Mouse (Mus musculus) stomach, postnatal 0 days (tissue): ENCODE measurements around the gene Tspan11.

Source experiments
- CTCF ChIP-seq: IDR thresholded peaks from 2 replicates; pipeline ENCODE4 v1.5.1; 2016; ENCODE audit warnings: antibody characterized with exemption, low read depth, mild to moderate bottlenecking, moderate library complexity
- EP300 ChIP-seq: optimal IDR thresholded peaks from 2 replicates; pipeline ENCODE3; 2016; ENCODE audit warnings: antibody characterized with exemption

DNA sequence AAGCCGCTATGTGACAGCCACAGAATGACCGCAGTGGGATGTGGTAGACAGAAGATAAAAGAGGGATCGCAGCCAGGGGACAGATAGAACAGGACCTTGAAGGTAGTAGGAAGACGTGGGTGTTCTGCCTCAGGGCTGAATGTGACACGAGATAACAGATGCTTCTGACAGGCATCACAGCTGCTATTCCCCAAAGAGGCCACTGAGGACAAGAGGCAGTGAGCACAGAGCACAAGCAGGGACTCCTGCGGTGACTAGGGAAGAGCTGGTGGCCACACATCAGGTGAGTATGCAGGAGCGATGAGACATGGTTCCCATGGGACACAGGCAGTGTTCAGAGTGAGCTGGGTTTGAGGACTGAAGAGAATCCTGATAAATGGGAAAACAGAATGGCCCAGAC is 82.3 kb downstream of the Tspan11 start:
- TF ChIP-seq CTCF (no peak), EP300 (no peak)
